Mouse (Mus musculus) kidney, adult 10 weeks (tissue): ENCODE data around the gene Dctn3. TPM values are rescaled to one million over a fixed set of nuclear protein-coding genes. Genes with fewer than 3 reads are reported as not detected.

ENCODE experiments used
- polyA plus RNA-seq: library from polyadenylated mRNA; stranded (reverse); fragments of 350-450 nt; fragmentation: Illumina TruSeq; extraction: RNeasy Lipid Tissue Mini Kit (QIAGEN cat#74804); gene quantifications from one replicate; pipeline ENCODE4 v1.2.3, GENCODE M21; 2014; ENCODE audit warnings: low read depth, low replicate concordance

The Dctn3 gene
- polyA plus RNA-seq, result 44.3 TPM

DNA sequence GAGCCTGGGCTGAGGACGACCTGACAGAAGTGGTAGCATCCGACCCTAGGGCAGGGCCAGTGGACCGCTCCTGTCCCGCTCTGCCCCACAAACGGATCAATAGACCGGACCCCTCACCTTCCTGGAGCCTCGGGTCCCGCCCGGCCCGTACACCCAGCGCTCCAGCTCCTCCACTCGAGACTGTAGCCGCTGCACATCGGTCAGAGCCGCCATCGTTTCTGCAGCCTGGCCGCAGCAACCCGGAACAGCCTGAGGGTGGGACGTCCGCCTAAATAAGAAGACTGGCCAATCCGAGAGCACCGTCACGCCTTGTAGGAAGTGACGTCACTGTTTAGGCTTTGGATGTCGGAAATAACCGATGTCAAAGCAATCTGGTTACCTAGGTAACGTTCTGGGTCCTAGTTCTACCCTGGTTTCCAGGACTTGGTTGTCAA lies at the start of gene Dctn3:
Gene Dctn3, minus strand, starts transcription at position 253 of the 434 bp plus-strand sequence.

DNA sequence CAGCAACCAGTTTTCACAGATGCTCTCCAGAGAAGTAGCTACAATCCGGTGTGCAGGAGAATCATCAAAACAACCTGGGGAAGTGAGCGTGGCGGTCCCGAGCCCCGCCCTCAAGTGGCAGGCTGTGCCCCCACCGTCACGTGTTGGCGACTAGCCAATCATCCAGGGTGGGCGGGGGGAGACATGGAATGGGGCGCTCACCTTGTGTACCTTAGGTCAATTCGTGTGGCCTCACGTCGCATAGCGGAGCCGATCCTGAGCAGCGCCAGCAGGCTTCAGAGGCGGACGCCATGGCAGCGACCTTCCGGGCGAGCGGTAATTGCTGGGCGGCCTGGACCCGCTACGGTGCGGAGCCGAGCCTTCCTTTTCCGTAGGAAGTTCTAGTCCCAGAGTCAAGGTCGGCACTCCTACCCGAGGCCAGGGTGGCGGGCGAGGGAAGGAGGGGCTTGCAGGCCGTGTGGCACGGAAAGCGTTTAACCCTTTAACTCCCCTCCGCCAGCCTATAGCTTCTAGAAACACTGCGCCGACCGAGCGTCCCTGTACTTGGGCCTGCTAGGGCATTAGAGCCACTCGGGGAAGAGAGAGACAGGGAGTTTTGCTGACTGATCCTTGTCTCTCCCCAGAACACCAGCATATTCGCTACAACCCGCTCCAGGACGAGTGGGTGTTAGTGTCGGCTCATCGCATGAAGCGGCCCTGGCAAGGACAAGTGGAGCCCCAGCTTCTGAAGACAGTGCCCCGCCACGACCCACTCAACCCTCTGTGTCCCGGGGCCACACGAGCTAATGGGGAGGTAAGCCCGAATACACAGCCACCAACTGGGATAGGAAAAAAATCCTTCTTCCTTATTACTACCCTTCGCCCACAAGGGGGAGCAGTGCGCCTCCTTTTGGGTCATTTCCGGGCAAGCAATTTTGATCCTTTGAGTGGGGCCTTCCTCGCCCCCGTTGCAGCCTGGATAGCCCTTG lies 32.7 kb upstream of the Dctn3 start, which contains the start of gene Sigmar1:
Gene Sigmar1, minus strand, starts transcription at position 820 of the 968 bp plus-strand sequence.

DNA sequence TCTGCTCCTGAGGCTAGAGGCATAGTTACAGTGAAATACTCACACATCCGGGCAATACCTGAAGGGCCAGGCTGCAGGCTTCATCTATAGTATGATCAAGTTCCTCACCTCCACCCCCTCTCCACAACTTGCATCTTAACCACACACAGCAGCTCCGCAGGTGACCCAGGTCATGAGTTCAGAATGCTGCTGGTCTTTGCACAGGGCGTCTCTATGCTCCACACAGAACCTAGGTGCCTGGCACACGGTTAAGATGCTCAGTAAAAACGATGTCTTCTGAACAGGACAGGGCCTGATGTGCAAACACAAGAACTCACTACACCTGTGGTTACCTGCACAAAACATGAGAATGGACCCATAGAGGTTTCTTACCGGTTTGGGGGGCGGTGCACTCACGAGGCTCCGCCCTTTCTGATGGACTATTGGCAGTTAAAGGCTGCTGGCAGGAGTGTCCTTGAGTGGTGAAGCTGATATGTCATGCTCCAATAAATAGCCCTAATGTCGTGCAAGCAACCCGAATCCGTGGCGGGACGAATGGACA lies 31.9 kb upstream of the Dctn3 start, which contains the start of gene Galt:
Gene Galt, plus strand, starts transcription at position 432 of the 541 bp plus-strand sequence.

DNA sequence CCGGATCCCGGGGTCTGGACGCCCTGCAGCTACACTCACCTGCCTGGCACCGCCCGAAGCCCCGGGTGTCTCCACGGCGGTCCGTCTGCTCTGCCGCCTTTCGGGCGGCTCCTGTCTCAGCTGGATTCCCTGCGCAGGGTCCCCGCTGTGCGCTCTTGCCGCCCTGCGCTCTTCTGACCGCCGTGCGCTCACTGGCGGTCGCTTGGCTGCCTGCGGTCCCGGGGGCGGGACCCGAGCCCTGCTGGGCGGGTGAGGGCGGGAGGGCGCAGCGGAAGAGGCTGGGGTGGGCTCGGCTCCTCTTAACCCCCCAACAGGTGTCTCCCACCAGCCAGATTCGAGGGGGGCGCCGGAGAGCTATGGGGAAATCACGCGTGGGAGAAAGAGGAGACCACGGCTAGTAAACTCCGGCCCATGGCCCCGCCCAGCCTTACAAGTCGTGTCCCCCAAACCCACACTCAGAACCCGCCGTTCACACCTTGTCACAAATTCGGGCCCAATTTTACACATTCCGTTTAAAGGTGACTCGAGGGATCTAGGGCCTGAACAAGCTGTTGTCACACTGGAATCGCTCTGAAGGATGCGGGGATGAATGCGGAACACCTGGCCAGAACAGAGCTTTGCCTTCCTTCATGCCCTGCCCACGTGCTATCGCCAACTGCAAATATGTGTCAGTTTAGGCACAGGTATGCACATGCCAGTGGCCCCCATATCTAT lies 8.2 kb upstream of the Dctn3 start, which contains the start of gene Arid3c:
Gene Arid3c, minus strand, starts transcription at position 91 of the 714 bp plus-strand sequence.

DNA sequence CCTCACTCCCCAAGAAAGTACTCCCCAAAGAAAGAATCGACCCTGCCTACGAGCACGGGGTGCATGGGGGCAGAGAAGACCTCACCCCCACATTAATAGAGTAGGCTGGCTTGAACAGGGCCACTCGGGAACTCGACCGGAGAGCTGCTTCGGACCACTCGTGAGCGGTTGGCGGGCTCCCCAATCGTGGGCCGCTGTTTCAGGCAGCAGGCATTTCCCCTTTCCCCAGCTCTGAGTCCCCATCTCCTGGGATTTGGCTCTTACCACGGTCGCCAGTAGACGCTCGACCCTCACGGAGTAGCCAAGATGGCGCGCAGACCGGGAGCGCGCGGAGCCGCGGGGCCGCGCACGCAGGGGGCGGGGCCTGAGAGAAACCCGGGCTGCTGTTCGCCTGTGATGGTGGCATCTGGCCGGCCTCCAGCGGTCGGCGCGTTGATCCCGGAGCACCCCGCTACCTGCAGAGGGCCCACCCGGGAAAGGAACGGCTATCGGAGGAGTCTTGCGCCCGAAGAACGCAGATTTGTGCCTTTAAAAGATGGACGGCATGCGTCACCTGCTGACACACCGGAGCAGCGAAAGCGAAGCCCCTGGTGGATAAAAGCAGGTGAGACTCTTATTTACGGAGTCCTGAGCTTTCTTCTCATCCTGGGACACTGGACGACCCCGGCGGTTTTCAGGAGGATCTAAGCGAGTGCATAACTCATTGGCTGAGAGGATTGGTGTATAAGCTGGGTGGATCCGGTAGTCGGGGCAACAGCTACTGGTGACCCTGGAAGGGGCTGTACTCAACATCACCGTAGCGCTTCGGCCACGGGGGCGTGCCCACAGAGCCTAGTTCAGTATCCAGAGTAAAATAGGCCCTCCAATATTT lies 9.5 kb downstream of the Dctn3 start, which contains the start of gene Rpp25l:
Gene Rpp25l, minus strand, starts transcription at position 338 of the 871 bp plus-strand sequence.

DNA sequence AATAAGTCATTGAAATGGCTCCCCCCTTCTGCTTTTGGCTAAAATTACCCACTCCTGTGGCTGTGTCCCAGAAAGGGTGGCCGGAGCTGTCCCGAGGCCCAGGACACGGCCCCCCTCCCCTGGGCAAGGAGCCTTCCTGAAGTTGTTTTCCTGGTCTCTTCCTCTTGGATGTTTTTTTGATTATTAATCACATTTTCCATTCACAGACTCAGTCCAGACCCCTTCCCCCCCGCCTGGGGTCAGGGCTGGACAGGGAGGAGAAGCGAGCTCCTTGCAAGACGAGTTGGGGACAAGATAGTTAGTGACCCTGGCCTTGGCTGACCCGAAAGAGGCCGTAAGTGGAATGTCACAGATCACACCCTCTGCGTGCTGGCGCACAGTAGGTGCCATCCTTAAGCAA lies 23.2 kb downstream of the Dctn3 start, which contains the start of gene Il11ra1:
Gene Il11ra1, plus strand, starts transcription at position 207 of the 400 bp plus-strand sequence.

DNA sequence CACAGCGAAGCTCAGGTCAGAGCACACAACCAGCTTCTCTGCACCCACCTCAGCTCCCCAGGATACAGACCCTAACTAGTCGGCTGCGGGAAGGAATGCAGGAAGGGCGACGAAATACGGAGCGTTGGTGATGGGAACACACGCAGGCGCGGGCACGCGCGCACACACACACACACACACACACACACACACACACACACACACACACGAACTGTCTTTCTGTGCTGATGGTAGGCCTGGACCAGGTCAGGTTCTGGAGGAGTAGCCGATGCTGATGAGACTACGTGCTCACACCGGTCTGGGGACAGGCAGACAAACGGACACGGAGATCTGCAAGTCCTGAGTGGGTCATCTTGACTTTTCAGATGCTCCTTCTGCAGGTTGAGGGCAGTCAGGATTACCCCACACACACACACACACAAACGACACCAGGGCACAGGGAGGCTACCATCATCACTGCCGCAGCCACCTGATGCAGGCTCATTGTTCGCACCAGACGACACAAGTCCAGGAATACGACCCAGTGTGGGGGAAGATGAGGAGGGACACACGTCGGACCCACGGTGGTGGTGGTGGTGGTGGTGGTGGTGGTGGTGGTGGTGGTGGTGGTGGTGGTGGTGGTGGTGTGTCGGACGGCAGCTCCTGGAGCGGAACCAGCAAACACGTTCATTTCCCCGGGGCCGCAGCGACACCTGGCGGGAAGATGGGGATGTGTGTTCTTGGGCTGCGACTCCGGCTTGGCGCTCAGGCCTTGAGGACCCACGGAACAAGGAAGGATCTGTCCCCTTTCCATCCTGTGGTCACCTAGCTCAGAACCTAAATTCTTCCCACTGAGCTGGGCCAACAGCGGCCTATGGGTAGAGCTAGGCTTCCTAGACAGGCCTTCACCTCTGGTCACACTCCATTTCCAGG lies 25.8 kb downstream of the Dctn3 start, which contains the start of gene Cntfr:
Gene Cntfr, minus strand, starts transcription at position 160 of the 912 bp plus-strand sequence.

Other genes with a start within 250 kb of the Dctn3 start
- 8.9 TPM for gene AI464131, start 220.1 kb downstream of the Dctn3 start, polyA plus RNA-seq
- gene 1110017D15Rik, start 205.8 kb downstream of the Dctn3 start, polyA plus RNA-seq, result not detected
- gene Fam219a, start 153.6 kb downstream of the Dctn3 start, polyA plus RNA-seq, result 1.5 TPM
- gene Dnaic1, start 153.4 kb downstream of the Dctn3 start, polyA plus RNA-seq, result not detected
- gene Enho, start 82.8 kb downstream of the Dctn3 start, polyA plus RNA-seq, result not detected
- gene Cntfr, start 26.1 kb downstream of the Dctn3 start, polyA plus RNA-seq, result 0.44 TPM
- gene Il11ra1, start 23.2 kb downstream of the Dctn3 start, polyA plus RNA-seq, result 19.3 TPM
- 0.61 TPM for gene Rpp25l, start 9.6 kb downstream of the Dctn3 start, polyA plus RNA-seq
- not detected for gene Arid3c, start 8.0 kb upstream of the Dctn3 start, polyA plus RNA-seq
- 1.1 TPM for gene Galt, start 32.1 kb upstream of the Dctn3 start, polyA plus RNA-seq
- 20.7 TPM for gene Sigmar1, start 33.0 kb upstream of the Dctn3 start, polyA plus RNA-seq
- 3.2 TPM for gene Ccl27a, start 51.1 kb upstream of the Dctn3 start, polyA plus RNA-seq
- not detected for gene Gm21541, start 180.4 kb upstream of the Dctn3 start, polyA plus RNA-seq
- gene Gm20878, start 218.4 kb upstream of the Dctn3 start, polyA plus RNA-seq, result 0.93 TPM
- 0.40 TPM for gene Fam205a4, start 242.9 kb upstream of the Dctn3 start, polyA plus RNA-seq